In genomic region chr8:70293988-70294405, GRCm38 (mm10) we compare ENCODE assay signal across 15 mouse cellular contexts. TPM values are rescaled to one million over a fixed set of nuclear protein-coding genes. Genes with fewer than 3 reads are reported as not detected.
DNase-seq lines count a peak whose midpoint lies in the region; ATAC-seq and TF ChIP-seq lines count a peak whose summit lies in the region.
"Had no signal": no experiment of that assay in that cellular context is flagged by ENCODE, and none has a peak within 500 bp of the region (broad histone marks: within the 10 kb centered on the region; RNA-seq: fewer than 3 reads in every experiment).

No protein-coding gene starts in this region.

- WGBS in lung, adult 2 months = 21% methylated on average over 5 of the region's 5 CpGs
- WGBS in lung, embryonic 15.5 days = 31% methylated on average over 5 of the region's 5 CpGs
- WGBS in stomach, postnatal 0 days = 23% methylated on average over 5 of the region's 5 CpGs
- WGBS in cerebellum, adult 2 months = 57% methylated on average over 5 of the region's 5 CpGs

- TF ChIP-seq EP300 in stomach, postnatal 0 days (optimal IDR thresholded peaks at IDR 0.05) = no peak

- no peak overlapping the region for H3K4me3 ChIP-seq in lung, adult 2 months (replicated peaks; ENCODE audit: extremely low read depth, low read depth, low read length)
- H3K4me3 ChIP-seq in embryonic fibroblast, embryonic 13.5 days (ENCODE audit: insufficient read depth, low read length) = no peak overlapping the region
- no peak overlapping the region for H3K4me3 ChIP-seq in lung, embryonic 15.5 days
- H3K4me3 ChIP-seq in stomach, postnatal 0 days (ENCODE audit: low read depth, low read length) = no peak overlapping the region
- H3K4me3 ChIP-seq in cerebellum, adult 2 months (replicated peaks; ENCODE audit: insufficient read depth, low read depth, low read length) = no peak overlapping the region
- H3K4me3 ChIP-seq: forebrain, embryonic 13.5 days; heart, embryonic 10.5 days; hindbrain, embryonic 12.5 days; liver, embryonic 13.5 days had no signal

- no peak overlapping the region for H3K9ac ChIP-seq in lung, embryonic 15.5 days
- H3K9ac ChIP-seq in stomach, postnatal 0 days (ENCODE audit: low read length) = no peak overlapping the region
- H3K9ac ChIP-seq: forebrain, embryonic 13.5 days; hindbrain, embryonic 12.5 days; liver, embryonic 13.5 days had no signal

- peak; percentile 52 to 53 for DNase-seq in lung, adult 18-20 months
- no peak for DNase-seq in lung, adult 2 months
- no peak for DNase-seq in stomach, postnatal 0 days (ENCODE audit: low spot score)
- no peak for DNase-seq in gastrocnemius, postnatal 25 days
- no peak for DNase-seq in cerebellum, adult 2 months
- DNase-seq: cerebellum, adult 9-10 months; gastrocnemius, postnatal 10 days; kidney, adult 11 months; liver, embryonic 13.5 days had no signal

- H3K9me3 ChIP-seq in lung, embryonic 15.5 days = no peaks in the 10 kb centered on the region
- no peaks in the 10 kb centered on the region for H3K9me3 ChIP-seq in stomach, postnatal 0 days (ENCODE audit: control insufficient read depth, low read length)
- H3K9me3 ChIP-seq: forebrain, embryonic 13.5 days; heart, embryonic 10.5 days; hindbrain, embryonic 12.5 days; liver, embryonic 13.5 days had no signal

- no peak overlapping the region for H3K27ac ChIP-seq in embryonic fibroblast, embryonic 13.5 days (ENCODE audit: insufficient read depth, low read length)
- H3K27ac ChIP-seq in lung, embryonic 15.5 days = peak overlapping the region; percentile 78
- peak overlapping the region; percentile 49 for H3K27ac ChIP-seq in stomach, postnatal 0 days (replicated peaks)
- no peak overlapping the region for H3K27ac ChIP-seq in cerebellum, adult 2 months (ENCODE audit: insufficient read depth, low read length)
- H3K27ac ChIP-seq: forebrain, embryonic 13.5 days; heart, embryonic 10.5 days; hindbrain, embryonic 12.5 days; liver, embryonic 13.5 days had no signal

- TF ChIP-seq CTCF in lung, adult 2 months (IDR thresholded peaks at IDR 0.05; ENCODE audit: insufficient read depth, low read length) = no peak
- no peak for TF ChIP-seq CTCF in embryonic fibroblast, embryonic 13.5 days (IDR thresholded peaks at IDR 0.05; ENCODE audit: borderline replicate concordance, insufficient read depth, low read length)
- TF ChIP-seq CTCF in stomach, postnatal 0 days (IDR thresholded peaks at IDR 0.05; ENCODE audit: low read depth) = no peak
- TF ChIP-seq CTCF in cerebellum, adult 2 months (IDR thresholded peaks at IDR 0.05; ENCODE audit: borderline replicate concordance, insufficient read depth, low read depth, low read length) = no peak

- TF ChIP-seq POLR2A in lung, adult 2 months (IDR thresholded peaks at IDR 0.05; ENCODE audit: borderline replicate concordance, extremely low read depth, low read depth, low read length) = no peak; the same call in 1 of the 2 replicates
- peak; percentile 27; the same call in 1 of the 2 replicates for TF ChIP-seq POLR2A in embryonic fibroblast, embryonic 13.5 days (IDR thresholded peaks at IDR 0.05; ENCODE audit: low read depth, low read length)
- TF ChIP-seq POLR2A in cerebellum, adult 2 months (IDR thresholded peaks at IDR 0.05; ENCODE audit: borderline replicate concordance, insufficient read depth, low read length) = no peak

- H3K36me3 ChIP-seq in lung, embryonic 15.5 days = peaks cover 80% of the 10 kb centered on the region
- peaks cover 41% of the 10 kb centered on the region for H3K36me3 ChIP-seq in stomach, postnatal 0 days (ENCODE audit: control insufficient read depth, insufficient read depth, low read length)

- H3K4me2 ChIP-seq in lung, embryonic 15.5 days = no peak overlapping the region
- H3K4me2 ChIP-seq in stomach, postnatal 0 days (replicated peaks; ENCODE audit: low read depth) = no peak overlapping the region
- H3K4me2 ChIP-seq: forebrain, embryonic 13.5 days; hindbrain, embryonic 12.5 days; liver, embryonic 13.5 days had no signal

- H3K4me1 ChIP-seq in lung, adult 2 months (ENCODE audit: control insufficient read depth, insufficient read depth, low read length) = no peaks in the 10 kb centered on the region
- H3K4me1 ChIP-seq in embryonic fibroblast, embryonic 13.5 days (ENCODE audit: control insufficient read depth, insufficient read depth, low read length) = no peaks in the 10 kb centered on the region
- peaks cover 40% of the 10 kb centered on the region for H3K4me1 ChIP-seq in lung, embryonic 15.5 days
- no peaks in the 10 kb centered on the region for H3K4me1 ChIP-seq in stomach, postnatal 0 days (replicated peaks; ENCODE audit: control insufficient read depth, insufficient read depth)
- H3K4me1 ChIP-seq in cerebellum, adult 2 months (ENCODE audit: control insufficient read depth, insufficient read depth, low read length) = no peaks in the 10 kb centered on the region
- H3K4me1 ChIP-seq: forebrain, embryonic 13.5 days; heart, embryonic 10.5 days; hindbrain, embryonic 12.5 days; liver, embryonic 13.5 days had no signal

- H3K27me3 ChIP-seq in lung, embryonic 15.5 days = no peaks in the 10 kb centered on the region
- H3K27me3 ChIP-seq in stomach, postnatal 0 days (ENCODE audit: control insufficient read depth, insufficient read depth, low read length) = no peaks in the 10 kb centered on the region
- H3K27me3 ChIP-seq in cerebellum, adult 2 months (ENCODE audit: control insufficient read depth, insufficient read depth, low read length) = no peaks in the 10 kb centered on the region
- H3K27me3 ChIP-seq: forebrain, embryonic 13.5 days; hindbrain, embryonic 12.5 days; liver, embryonic 13.5 days had no signal

- peak; percentile 88 for ATAC-seq in lung, embryonic 15.5 days (ENCODE audit: borderline replicate concordance, extremely low read depth, low FRiP score, low TSS enrichment)
- ATAC-seq in stomach, postnatal 0 days (ENCODE audit: low FRiP score, low TSS enrichment) = peak; percentile 5; the same call in 1 of the 2 replicates

RNA-seq across cellular contexts. Expression of gene Ddx49, which starts 8.3 kb away (rescaled TPM):
- 37.2 and 43.0 TPM in 2 replicates for polyA plus RNA-seq in lung, adult 2 months (2012; rRNA removed)
- polyA plus RNA-seq in embryonic fibroblast, embryonic 13.5 days (2011; ENCODE audit: insufficient read length, low read depth, missing spikeins) = 24.8 and 31.6 TPM in 2 replicates
- polyA plus RNA-seq in lung, embryonic 15.5 days (2015; fragmentation: Nextera tagmentation; extraction: Ambion mirVana) = 46.0 and 48.0 TPM in 2 replicates
- 35.0 and 36.0 TPM in 2 replicates for polyA plus RNA-seq in stomach, postnatal 0 days (2015; fragmentation: Nextera tagmentation; extraction: Ambion mirVana)
- 10 to 100 TPM; 26.9 to 30.7 TPM for total RNA-seq in gastrocnemius, postnatal 25 days (2021)
- polyA plus RNA-seq in cerebellum, adult 2 months (2012; rRNA removed) = 42.9 and 45.0 TPM in 2 replicates

RNA-seq across cellular contexts. Expression of gene Cope, which starts 8.3 kb away (rescaled TPM):
- polyA plus RNA-seq in lung, adult 2 months (2012; rRNA removed) = 308 and 342 TPM in 2 replicates
- polyA plus RNA-seq in embryonic fibroblast, embryonic 13.5 days (2011; ENCODE audit: insufficient read length, low read depth, missing spikeins) = 129 and 132 TPM in 2 replicates
- 332 and 336 TPM in 2 replicates for polyA plus RNA-seq in lung, embryonic 15.5 days (2015; fragmentation: Nextera tagmentation; extraction: Ambion mirVana)
- 347 and 366 TPM in 2 replicates for polyA plus RNA-seq in stomach, postnatal 0 days (2015; fragmentation: Nextera tagmentation; extraction: Ambion mirVana)
- 100 to 1,000 TPM; 113 to 119 TPM for total RNA-seq in gastrocnemius, postnatal 25 days (2021)
- polyA plus RNA-seq in cerebellum, adult 2 months (2012; rRNA removed) = 286 and 287 TPM in 2 replicates

RNA-seq across cellular contexts. Expression of gene Homer3, which starts 11.4 kb away (rescaled TPM):
- 75.0 and 111 TPM in 2 replicates for polyA plus RNA-seq in lung, adult 2 months (2012; rRNA removed)
- 42.2 and 54.0 TPM in 2 replicates for polyA plus RNA-seq in embryonic fibroblast, embryonic 13.5 days (2011; ENCODE audit: insufficient read length, low read depth, missing spikeins)
- 70.4 and 73.0 TPM in 2 replicates for polyA plus RNA-seq in lung, embryonic 15.5 days (2015; fragmentation: Nextera tagmentation; extraction: Ambion mirVana)
- polyA plus RNA-seq in stomach, postnatal 0 days (2015; fragmentation: Nextera tagmentation; extraction: Ambion mirVana) = 13.8 and 17.5 TPM in 2 replicates
- total RNA-seq in gastrocnemius, postnatal 25 days (2021) = 1 to 10 TPM; 3.0 to 4.7 TPM
- 262 and 322 TPM in 2 replicates for polyA plus RNA-seq in cerebellum, adult 2 months (2012; rRNA removed)

RNA-seq across cellular contexts. Expression of gene Cers1, which starts 21.6 kb away (rescaled TPM):
- polyA plus RNA-seq in lung, adult 2 months (2012; rRNA removed) = 2.7 TPM in 2 replicates
- polyA plus RNA-seq in embryonic fibroblast, embryonic 13.5 days (2011; ENCODE audit: insufficient read length, low read depth, missing spikeins) = 2.6 and 3.2 TPM in 2 replicates
- polyA plus RNA-seq in lung, embryonic 15.5 days (2015; fragmentation: Nextera tagmentation; extraction: Ambion mirVana) = 3.1 and 3.3 TPM in 2 replicates
- polyA plus RNA-seq in stomach, postnatal 0 days (2015; fragmentation: Nextera tagmentation; extraction: Ambion mirVana) = 2.0 and 2.6 TPM in 2 replicates
- 10 to 100 TPM; 13.8 to 15.8 TPM for total RNA-seq in gastrocnemius, postnatal 25 days (2021)
- polyA plus RNA-seq in cerebellum, adult 2 months (2012; rRNA removed) = 55.5 and 56.8 TPM in 2 replicates
- total RNA-seq: megakaryocyte-erythroid progenitor cell, adult 5-6 weeks had no signal

RNA-seq across cellular contexts. Expression of gene Gdf1, which starts 35.6 kb away (rescaled TPM):
- 1.1 and 1.5 TPM in 2 replicates for polyA plus RNA-seq in lung, adult 2 months (2012; rRNA removed)
- not detected in 2 replicates for polyA plus RNA-seq in embryonic fibroblast, embryonic 13.5 days (2011; ENCODE audit: insufficient read length, low read depth, missing spikeins)
- 1.0 TPM in 2 replicates for polyA plus RNA-seq in lung, embryonic 15.5 days (2015; fragmentation: Nextera tagmentation; extraction: Ambion mirVana)
- polyA plus RNA-seq in stomach, postnatal 0 days (2015; fragmentation: Nextera tagmentation; extraction: Ambion mirVana) = 0.53 TPM in 2 replicates
- total RNA-seq in gastrocnemius, postnatal 25 days (2021) = 1 to 10 TPM in 1 of 2 experiments, under 1 TPM in 1; 0.72 to 2.5 TPM
- 19.1 and 21.0 TPM in 2 replicates for polyA plus RNA-seq in cerebellum, adult 2 months (2012; rRNA removed)
- total RNA-seq: megakaryocyte-erythroid progenitor cell, adult 5-6 weeks had no signal

Comparison
In these comparisons a context has a peak if more than half of its experiments do, and no peak if none do; other contexts are left out.
1. DNase-seq: peak in lung, adult 18-20 months (2 of 2); none in lung, adult 2 months (single experiment), stomach, postnatal 0 days (single experiment), gastrocnemius, postnatal 25 days (single experiment) and cerebellum, adult 2 months (0 of 2).
2. H3K27ac ChIP-seq: peak in lung, embryonic 15.5 days (single experiment) and stomach, postnatal 0 days (single experiment); none in embryonic fibroblast, embryonic 13.5 days (single experiment) and cerebellum, adult 2 months (single experiment).